Mouse (Mus musculus) neural tube, embryonic 13.5 days (tissue): ENCODE data around the gene Vti1a. TPM values are rescaled to one million over a fixed set of nuclear protein-coding genes. Genes with fewer than 3 reads are reported as not detected.

ENCODE experiments used
- ATAC-seq: fragments of 200-750 bp; cut with Nextera tagmentation; 2 replicates; pipeline ENCODE4 v1.8.0; 2017; ENCODE audit warnings: low read depth, mild to moderate bottlenecking, moderate TSS enrichment, moderate library complexity
- H3K27ac ChIP-seq: fragments of 300-500 bp; sonication (generic); replicated peaks from 2 replicates; pipeline ENCODE4 v1.5.1; 2015; ENCODE audit warnings: moderate library complexity, mild to moderate bottlenecking, inconsistent platforms
- H3K27me3 ChIP-seq: fragments of 300-500 bp; sonication (generic); 2 replicates; pipeline ENCODE4 v1.6.1; 2015; ENCODE audit warnings: mild to moderate bottlenecking, inconsistent platforms
- H3K36me3 ChIP-seq: fragments of 300-500 bp; sonication (generic); 2 replicates; pipeline ENCODE4 v1.6.1; 2015; ENCODE audit warnings: mild to moderate bottlenecking, inconsistent platforms
- H3K4me1 ChIP-seq: fragments of 300-500 bp; sonication (generic); replicated peaks from 2 replicates; pipeline ENCODE4 v1.6.1; 2015; ENCODE audit warnings: inconsistent platforms
- H3K4me2 ChIP-seq: fragments of 300-500 bp; sonication (generic); 2 replicates; pipeline ENCODE4 v1.6.1; 2015; ENCODE audit warnings: inconsistent platforms, mild to moderate bottlenecking, moderate library complexity
- H3K4me3 ChIP-seq: fragments of 300-500 bp; sonication (generic); 2 replicates; pipeline ENCODE4 v1.5.1; 2015; ENCODE audit warnings: mild to moderate bottlenecking, inconsistent platforms
- H3K9ac ChIP-seq: fragments of 300-500 bp; sonication (generic); 2 replicates; pipeline ENCODE4 v1.6.1; 2015; ENCODE audit warnings: moderate library complexity, mild to moderate bottlenecking, inconsistent platforms
- H3K9me3 ChIP-seq: fragments of 300-500 bp; sonication (generic); 2 replicates; pipeline ENCODE4 v1.6.1; 2016; ENCODE audit warnings: inconsistent platforms
- WGBS: fragments of 180-500 bp; shearing (Covaris S2); methylation state at CpG from one replicate; pipeline ENCODE4 v1.1.7; 2015; 5-methylcytosine and 5-hydroxymethylcytosine counted together
- polyA plus RNA-seq: library from polyadenylated mRNA; unstranded; fragments of >200 nt; fragmentation: Nextera tagmentation; extraction: Ambion mirVana; gene quantifications from 2 replicates; pipeline ENCODE4 v1.2.1, GENCODE M21; 2015

Vti1a gene
- polyA plus RNA-seq, 1 experiment from 2014 or later: 28.8 TPM

DNA sequence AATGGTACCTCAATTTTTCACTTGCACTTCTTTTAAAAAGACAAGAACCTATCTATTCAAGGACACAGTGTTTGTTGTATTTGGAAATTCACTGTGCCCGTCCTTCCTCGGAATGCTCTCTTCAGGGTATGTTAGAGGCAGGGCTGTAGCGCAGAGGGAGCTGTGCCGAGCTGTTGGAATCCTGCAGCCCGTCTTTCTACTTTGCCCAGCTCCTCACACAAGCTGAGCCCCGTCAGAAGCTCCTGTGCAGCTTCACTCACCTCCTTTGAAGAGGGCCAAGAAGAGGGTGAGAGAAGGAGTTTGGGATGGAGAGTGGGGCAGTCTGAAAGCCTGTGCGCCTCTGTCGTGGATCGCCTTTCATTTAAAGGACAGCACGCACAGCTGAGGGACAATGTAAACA is 72.9 kb downstream of the Vti1a start:
- H3K9ac ChIP-seq: peak overlapping the region; percentile 52; the same call in 1 of the 2 replicates

DNA sequence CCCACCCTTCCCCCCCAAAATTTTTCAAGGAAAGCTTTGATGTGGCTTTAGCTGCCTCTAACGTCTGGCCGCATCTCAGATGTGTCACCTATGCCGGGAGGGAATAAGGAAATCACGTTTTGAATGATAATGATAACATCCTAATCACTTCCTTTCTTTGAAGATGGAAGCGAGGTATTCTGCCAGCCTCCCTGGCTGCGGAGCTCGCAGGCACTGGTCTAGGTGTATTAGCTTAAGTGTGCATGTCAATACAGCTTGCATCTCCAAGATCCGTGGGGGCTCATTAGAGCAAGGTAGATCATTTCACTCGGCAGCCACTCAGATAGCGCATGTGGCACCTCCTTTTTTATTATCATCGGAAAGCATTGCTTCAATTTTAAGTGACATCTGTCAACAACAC is 74.2 kb downstream of the Vti1a start:
- Histone ChIP-seq H3K27ac (no peak overlapping the region), H3K27me3 (no peaks in the 10 kb centered on the region; the same call in 1 of the 2 replicates), H3K4me2 (no peak overlapping the region), H3K4me3 (no peak overlapping the region), H3K9me3 (no peaks in the 10 kb centered on the region), H3K36me3 (no peaks in the 10 kb centered on the region), H3K4me1 (peaks cover 11% of the 10 kb centered on the region), H3K9ac (no peak overlapping the region)
- 51% methylated on average over 11 of the region's 11 CpGs for WGBS
- ATAC-seq: no peak

More for the DNA sequence above, 72.9 kb downstream of the Vti1a start:
- H3K9me3 ChIP-seq: no peaks in the 10 kb centered on the region
- ATAC-seq: no peak
- H3K4me1 ChIP-seq: peaks cover 11% of the 10 kb centered on the region
- no peaks in the 10 kb centered on the region for H3K36me3 ChIP-seq
- no peak overlapping the region for H3K4me3 ChIP-seq
- no peak overlapping the region for H3K27ac ChIP-seq
- H3K27me3 ChIP-seq: no peaks in the 10 kb centered on the region; the same call in 1 of the 2 replicates
- H3K4me2 ChIP-seq: peak overlapping the region; percentile 38
- 39% methylated on average over 10 of the region's 10 CpGs for WGBS

- 89% methylated on average over 11 of the region's 11 CpGs for WGBS
- Histone ChIP-seq H3K9ac (no peak overlapping the region), H3K4me3 (no peak overlapping the region), H3K9me3 (no peaks in the 10 kb centered on the region), H3K27ac (no peak overlapping the region), H3K4me2 (no peak overlapping the region), H3K36me3 (no peaks in the 10 kb centered on the region), H3K27me3 (no peaks in the 10 kb centered on the region), H3K4me1 (no peaks in the 10 kb centered on the region)
- no peak for ATAC-seq
Observed at GRCm38 (mm10) chr19:55401638-55402037, 85.5 kb downstream of the Vti1a start.

DNA sequence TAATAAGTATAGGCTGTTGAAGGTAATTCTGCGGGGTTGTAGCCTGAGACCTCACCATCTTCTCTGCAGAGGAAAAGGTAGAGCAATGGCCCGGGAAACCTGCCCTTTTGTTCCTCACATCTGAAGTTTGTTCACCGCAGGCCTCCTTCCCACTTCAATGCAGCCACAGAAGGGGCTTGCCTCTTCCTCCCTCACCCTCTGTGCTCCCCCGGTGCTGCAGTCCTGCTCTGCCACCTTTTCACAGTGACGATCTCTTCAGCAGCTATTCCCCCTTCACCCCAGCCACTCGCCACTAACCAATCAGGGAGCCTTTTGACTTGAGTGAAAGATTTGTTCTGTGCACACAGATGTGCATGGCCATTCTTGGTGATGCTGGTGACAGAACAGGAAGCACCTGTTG is 92.4 kb downstream of the Vti1a start:
- H3K4me2 ChIP-seq: no peak overlapping the region
- 56% methylated on average over 6 of the region's 6 CpGs for WGBS
- no peak overlapping the region for H3K27ac ChIP-seq
- ATAC-seq: no peak
- H3K27me3 ChIP-seq: no peaks in the 10 kb centered on the region
- no peaks in the 10 kb centered on the region for H3K36me3 ChIP-seq
- H3K4me3 ChIP-seq: no peak overlapping the region
- no peaks in the 10 kb centered on the region for H3K9me3 ChIP-seq
- no peak overlapping the region for H3K9ac ChIP-seq
- H3K4me1 ChIP-seq: peaks cover 14% of the 10 kb centered on the region

DNA sequence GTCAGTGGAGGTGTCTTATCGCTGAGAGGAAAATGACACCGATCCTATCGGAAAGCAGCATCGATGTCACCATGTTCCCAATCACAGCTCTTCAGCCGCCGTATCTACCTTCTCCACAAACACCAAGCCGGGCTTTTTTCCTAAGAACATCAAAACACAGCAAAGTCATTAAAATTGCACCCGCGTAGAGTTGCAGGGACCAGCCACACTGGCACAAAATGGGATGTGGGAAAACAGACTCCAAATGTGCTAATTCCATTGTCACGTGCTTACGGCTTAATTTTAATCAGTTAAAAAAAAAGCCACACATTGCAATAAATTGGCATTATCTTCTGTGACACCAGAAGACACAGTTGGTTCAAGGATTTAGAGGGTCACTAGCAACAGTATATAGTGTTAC is 95.3 kb downstream of the Vti1a start:
- Histone ChIP-seq H3K9ac (no peak overlapping the region), H3K9me3 (no peaks in the 10 kb centered on the region), H3K27ac (no peak overlapping the region), H3K36me3 (no peaks in the 10 kb centered on the region), H3K27me3 (no peaks in the 10 kb centered on the region), H3K4me1 (peaks cover 14% of the 10 kb centered on the region), H3K4me2 (no peak overlapping the region), H3K4me3 (no peak overlapping the region)
- no peak for ATAC-seq
- 69% methylated on average over 11 of the region's 11 CpGs for WGBS

DNA sequence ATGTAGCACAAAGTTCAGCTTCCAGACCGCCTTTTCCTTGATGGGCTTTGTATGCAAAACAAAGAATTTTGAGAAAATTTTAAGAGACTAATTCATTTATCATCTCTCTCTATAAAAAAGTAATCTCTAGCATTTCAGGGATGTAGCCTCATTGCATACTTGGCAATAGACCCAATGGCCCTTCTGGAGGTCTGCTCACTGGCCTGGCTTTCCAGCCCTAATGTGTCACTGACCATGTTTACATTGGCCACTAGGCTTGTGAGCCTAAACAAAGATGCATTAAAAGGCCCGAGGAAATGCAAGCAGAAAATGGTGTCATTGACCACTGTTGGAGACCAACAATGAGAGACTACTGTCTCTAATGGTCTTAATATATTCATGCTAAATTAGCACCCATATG is 95.8 kb downstream of the Vti1a start:
- H3K9ac ChIP-seq: no peak overlapping the region
- H3K4me3 ChIP-seq: no peak overlapping the region
- 0 out of 2 replicates have a peak, but pooled peaks cover under 1% of the 10 kb centered on the region for H3K9me3 ChIP-seq
- no peak overlapping the region for H3K27ac ChIP-seq
- peaks cover 14% of the 10 kb centered on the region for H3K4me1 ChIP-seq
- ATAC-seq: no peak
- no peaks in the 10 kb centered on the region for H3K27me3 ChIP-seq
- no peaks in the 10 kb centered on the region for H3K36me3 ChIP-seq
- WGBS: 41% methylated on average over 2 of the region's 2 CpGs
- no peak overlapping the region for H3K4me2 ChIP-seq

GRCm38 (mm10) chr19:55414050-55414449 is 98.0 kb downstream of the Vti1a start:
- Histone ChIP-seq H3K9ac (no peak overlapping the region), H3K4me1 (peaks cover 14% of the 10 kb centered on the region), H3K9me3 (0 out of 2 replicates have a peak, but pooled peaks cover 4% of the 10 kb centered on the region), H3K4me2 (no peak overlapping the region), H3K4me3 (no peak overlapping the region), H3K36me3 (no peaks in the 10 kb centered on the region), H3K27ac (no peak overlapping the region), H3K27me3 (no peaks in the 10 kb centered on the region)
- 33% methylated on average over 8 of the region's 8 CpGs for WGBS
- peak; percentile 56; the same call in 1 of the 2 replicates for ATAC-seq

DNA sequence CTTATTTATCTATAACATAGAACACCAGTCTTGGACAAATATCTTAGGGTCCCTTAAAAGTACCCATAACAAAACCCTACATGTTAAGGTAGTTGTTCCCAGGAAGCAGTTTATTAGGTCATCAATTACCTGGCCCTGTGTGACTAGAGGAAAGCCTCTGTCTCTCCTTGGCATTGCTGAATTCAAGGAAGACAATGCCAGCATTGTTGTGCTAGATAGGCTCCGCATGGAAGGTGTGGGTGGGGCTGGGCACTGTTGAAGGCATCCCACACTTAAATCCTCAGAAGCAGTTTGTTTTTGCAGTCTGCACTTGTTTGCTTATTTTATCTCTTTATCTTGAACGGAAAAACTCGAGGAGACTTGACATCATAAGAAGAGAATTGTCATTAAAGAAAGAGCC is 102.7 kb downstream of the Vti1a start:
- Histone ChIP-seq H3K27me3 (no peaks in the 10 kb centered on the region), H3K36me3 (no peaks in the 10 kb centered on the region), H3K9me3 (0 out of 2 replicates have a peak, but pooled peaks cover 4% of the 10 kb centered on the region), H3K9ac (no peak overlapping the region), H3K27ac (no peak overlapping the region), H3K4me3 (no peak overlapping the region), H3K4me2 (no peak overlapping the region), H3K4me1 (peaks cover 15% of the 10 kb centered on the region)
- 23% methylated on average over 3 of the region's 3 CpGs for WGBS
- no peak for ATAC-seq

DNA sequence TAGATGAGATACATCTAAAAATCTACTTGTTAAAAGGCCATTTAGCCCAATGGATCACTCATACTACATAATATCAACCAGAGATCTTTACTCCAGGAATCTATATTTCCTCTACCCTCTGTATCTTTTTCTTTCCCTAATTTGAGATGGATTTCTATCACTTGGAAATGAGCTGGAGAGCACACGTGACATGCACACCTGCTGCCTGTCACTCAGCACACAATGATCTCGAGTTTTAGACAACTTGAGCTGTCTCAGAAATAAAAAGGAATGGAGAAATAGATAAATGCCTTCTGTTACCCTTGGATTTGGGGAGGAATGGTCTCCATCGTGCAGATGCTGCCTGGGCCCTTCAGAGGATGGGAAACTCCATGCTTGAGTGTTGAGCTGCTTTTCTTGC is 103.9 kb downstream of the Vti1a start:
- Histone ChIP-seq H3K27ac (no peak overlapping the region), H3K4me1 (peaks cover 15% of the 10 kb centered on the region), H3K9me3 (0 out of 2 replicates have a peak, but pooled peaks cover 4% of the 10 kb centered on the region), H3K9ac (no peak overlapping the region), H3K27me3 (no peaks in the 10 kb centered on the region), H3K4me2 (no peak overlapping the region), H3K36me3 (no peaks in the 10 kb centered on the region), H3K4me3 (no peak overlapping the region)
- ATAC-seq: no peak
- WGBS: 84% methylated on average over 3 of the region's 3 CpGs

DNA sequence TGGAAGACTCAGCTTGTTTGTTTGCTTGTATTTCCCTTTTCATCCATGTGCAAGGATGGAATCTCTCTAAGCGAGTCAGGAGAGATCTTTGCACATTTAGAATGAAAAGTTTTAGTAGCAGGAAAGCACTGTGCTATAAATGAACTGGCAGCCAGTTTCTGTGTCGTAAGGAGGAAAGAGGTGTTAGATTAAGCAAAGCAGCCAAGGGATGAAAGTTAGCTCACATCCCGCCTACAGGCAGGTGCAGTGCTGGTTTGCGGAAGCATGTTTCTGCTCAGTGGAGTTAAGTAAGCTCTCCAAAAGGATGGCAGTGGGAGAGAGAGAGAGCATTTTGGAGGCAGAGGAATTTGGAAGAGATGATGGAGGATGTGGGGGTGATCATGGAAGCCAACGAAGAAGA is 105.7 kb downstream of the Vti1a start:
- H3K36me3 ChIP-seq: no peaks in the 10 kb centered on the region
- H3K4me3 ChIP-seq: no peak overlapping the region
- peaks cover 15% of the 10 kb centered on the region for H3K4me1 ChIP-seq
- ATAC-seq: no peak
- no peaks in the 10 kb centered on the region for H3K27me3 ChIP-seq
- H3K9ac ChIP-seq: no peak overlapping the region
- H3K27ac ChIP-seq: no peak overlapping the region
- no peak overlapping the region for H3K4me2 ChIP-seq
- WGBS: 92% methylated on average over 5 of the region's 5 CpGs
- H3K9me3 ChIP-seq: 0 out of 2 replicates have a peak, but pooled peaks cover 4% of the 10 kb centered on the region

GRCm38 (mm10) chr19:55422311-55423064 is 106.4 kb downstream of the Vti1a start:
- Histone ChIP-seq H3K4me1 (peaks cover 15% of the 10 kb centered on the region), H3K27ac (no peak overlapping the region), H3K9ac (no peak overlapping the region), H3K36me3 (no peaks in the 10 kb centered on the region), H3K4me3 (no peak overlapping the region), H3K4me2 (no peak overlapping the region), H3K27me3 (no peaks in the 10 kb centered on the region), H3K9me3 (no peaks in the 10 kb centered on the region)
- no peak for ATAC-seq
- WGBS: 43% methylated on average over 18 of the region's 18 CpGs

- no peak overlapping the region; the same call in 1 of the 2 replicates for H3K27ac ChIP-seq
- 78% methylated on average over 11 of the region's 11 CpGs for WGBS
- H3K9ac ChIP-seq: no peak overlapping the region
- no peaks in the 10 kb centered on the region for H3K27me3 ChIP-seq
- H3K4me2 ChIP-seq: no peak overlapping the region
- H3K4me1 ChIP-seq: peaks cover 15% of the 10 kb centered on the region
- ATAC-seq: no peak
- no peaks in the 10 kb centered on the region for H3K9me3 ChIP-seq
- no peak overlapping the region for H3K4me3 ChIP-seq
- no peaks in the 10 kb centered on the region for H3K36me3 ChIP-seq
Observed at GRCm38 (mm10) chr19:55423065-55423716, 107.1 kb downstream of the Vti1a start.
